Mouse (Mus musculus) liver, embryonic 12.5 days (tissue): ENCODE measurements around the gene Sypl. TPM values are rescaled to one million over a fixed set of nuclear protein-coding genes. Genes with fewer than 3 reads are reported as not detected.

Source experiments
- ATAC-seq: fragments of 200-750 bp; cut with Nextera tagmentation; 2 replicates; pipeline ENCODE4 v1.8.0; 2017; ENCODE audit warnings: moderate number of reproducible peaks, mild to moderate bottlenecking, moderate library complexity
- H3K27ac ChIP-seq: fragments of 300-500 bp; sonication (generic); 2 replicates; pipeline ENCODE4 v1.5.1; 2016; ENCODE audit warnings: mild to moderate bottlenecking
- H3K27me3 ChIP-seq: fragments of 300-500 bp; sonication (generic); replicated peaks from 2 replicates; pipeline ENCODE4 v1.6.1; 2016; ENCODE audit warnings: mild to moderate bottlenecking, moderate library complexity
- H3K36me3 ChIP-seq: fragments of 300-500 bp; sonication (generic); 2 replicates; pipeline ENCODE4 v1.6.1; 2016; ENCODE audit warnings: mild to moderate bottlenecking, moderate library complexity
- H3K4me1 ChIP-seq: fragments of 300-500 bp; sonication (generic); 2 replicates; pipeline ENCODE4 v1.6.1; 2016
- H3K4me2 ChIP-seq: fragments of 300-500 bp; sonication (generic); 2 replicates; pipeline ENCODE4 v1.6.1; 2016; ENCODE audit warnings: mild to moderate bottlenecking, moderate library complexity
- H3K4me3 ChIP-seq: fragments of 300-500 bp; sonication (generic); 2 replicates; pipeline ENCODE4 v1.5.1; 2016; ENCODE audit warnings: mild to moderate bottlenecking, moderate library complexity
- H3K9ac ChIP-seq: fragments of 300-500 bp; sonication (generic); 2 replicates; pipeline ENCODE4 v1.6.1; 2016; ENCODE audit warnings: mild to moderate bottlenecking, moderate library complexity
- H3K9me3 ChIP-seq: fragments of 300-500 bp; sonication (generic); replicated peaks from 2 replicates; pipeline ENCODE4 v1.6.1; 2016; ENCODE audit warnings: mild to moderate bottlenecking, moderate library complexity
- WGBS: fragments of 180-500 bp; shearing (Covaris S2); methylation state at CpG from one replicate; pipeline ENCODE4 v1.1.7; 2016; ENCODE audit not compliant: insufficient replicate concordance; 5-methylcytosine and 5-hydroxymethylcytosine counted together
- polyA plus RNA-seq: library from polyadenylated mRNA; unstranded; fragments of >200 nt; fragmentation: Nextera tagmentation; extraction: Ambion mirVana; gene quantifications from 2 replicates; pipeline ENCODE4 v1.2.1, GENCODE M21; 2016

Sypl gene
- polyA plus RNA-seq, 1 experiment from 2014 or later: 51.2 TPM

- Histone ChIP-seq H3K9me3 (no peaks in the 10 kb centered on the region), H3K4me2 (no peak overlapping the region), H3K36me3 (no peaks in the 10 kb centered on the region), H3K27ac (no peak overlapping the region), H3K27me3 (no peaks in the 10 kb centered on the region), H3K4me1 (peaks cover 10% of the 10 kb centered on the region; the same call in 1 of the 2 replicates), H3K9ac (no peak overlapping the region), H3K4me3 (no peak overlapping the region)
- no peak for ATAC-seq
- WGBS: 77% methylated on average over 6 of the region's 6 CpGs
These were observed 55.7 kb downstream of the Sypl start for GRCm38 (mm10) chr12:33009206-33009966.

GRCm38 (mm10) chr12:33010026-33010425, 56.3 kb downstream of the Sypl start:
- Histone ChIP-seq H3K27me3 (peaks cover 6% of the 10 kb centered on the region; the same call in 1 of the 2 replicates), H3K4me1 (peaks cover 10% of the 10 kb centered on the region; the same call in 1 of the 2 replicates), H3K9me3 (no peaks in the 10 kb centered on the region), H3K27ac (no peak overlapping the region), H3K4me3 (no peak overlapping the region), H3K9ac (no peak overlapping the region), H3K36me3 (no peaks in the 10 kb centered on the region), H3K4me2 (no peak overlapping the region)
- no peak for ATAC-seq
- 13% methylated on average over 3 of the region's 3 CpGs for WGBS

DNA sequence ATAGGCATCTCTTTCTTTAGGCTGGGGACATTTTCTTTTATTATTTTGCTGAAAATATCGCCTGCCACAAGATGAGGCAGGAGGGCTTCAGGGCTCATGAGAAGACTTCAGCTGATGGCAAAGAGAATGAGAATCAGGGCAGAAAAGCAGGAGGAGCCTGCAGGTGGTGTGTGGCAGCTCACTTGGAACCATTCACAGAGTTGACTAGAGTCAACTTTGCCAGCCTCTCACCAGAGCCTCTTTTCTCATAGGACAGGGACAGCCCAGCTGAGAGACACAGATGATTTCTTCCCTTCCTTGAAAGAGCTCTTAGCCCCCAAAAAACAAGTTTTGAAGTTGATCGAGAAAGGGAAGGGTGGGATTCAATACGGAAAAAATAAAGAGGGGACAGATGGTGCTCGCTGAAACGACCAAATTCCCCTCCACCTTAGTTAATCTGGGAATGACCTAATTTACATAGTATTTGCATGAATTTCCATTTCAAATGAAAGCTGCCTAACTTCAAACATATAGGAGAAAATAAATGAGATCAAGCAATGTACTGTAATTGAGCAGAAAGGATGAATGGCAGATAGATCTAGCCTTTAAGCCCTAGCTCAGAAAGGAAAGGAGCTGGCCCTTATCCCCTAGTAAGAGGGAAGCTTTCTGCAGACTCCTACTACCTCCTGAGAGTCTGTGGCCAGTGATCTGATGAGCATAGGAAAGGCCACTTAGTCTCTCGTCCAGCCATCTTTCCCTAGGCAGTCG, 60.5 kb downstream of the Sypl start:
- Histone ChIP-seq H3K9ac (no peak overlapping the region), H3K4me1 (no peaks in the 10 kb centered on the region), H3K4me2 (no peak overlapping the region), H3K9me3 (no peaks in the 10 kb centered on the region), H3K4me3 (no peak overlapping the region), H3K27ac (no peak overlapping the region), H3K36me3 (no peaks in the 10 kb centered on the region), H3K27me3 (peaks cover 21% of the 10 kb centered on the region)
- 45% methylated on average over 7 of the region's 7 CpGs for WGBS
- no peak for ATAC-seq

DNA sequence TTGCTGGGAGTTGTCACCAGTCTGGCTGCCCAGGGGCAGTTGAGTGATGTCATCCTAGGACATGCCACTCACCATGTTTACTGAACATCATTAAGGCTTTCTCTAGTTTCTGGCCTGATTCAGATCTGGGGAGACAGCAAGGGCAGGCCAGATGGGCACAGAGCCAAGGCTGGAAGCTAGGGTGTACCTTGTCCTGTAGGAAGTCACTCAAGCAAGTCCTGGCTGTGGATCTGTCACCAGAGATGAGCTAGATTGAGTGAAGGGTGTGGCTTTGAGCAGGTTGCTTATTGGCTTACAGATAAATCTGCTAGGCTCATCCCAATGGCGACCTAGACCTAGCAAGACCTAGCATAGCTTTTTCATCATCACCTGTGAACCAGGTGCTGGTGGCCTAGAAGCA, 61.4 kb downstream of the Sypl start:
- Histone ChIP-seq H3K27me3 (peaks cover 30% of the 10 kb centered on the region), H3K9me3 (no peaks in the 10 kb centered on the region), H3K36me3 (no peaks in the 10 kb centered on the region), H3K27ac (no peak overlapping the region), H3K9ac (no peak overlapping the region), H3K4me3 (no peak overlapping the region), H3K4me1 (no peaks in the 10 kb centered on the region), H3K4me2 (no peak overlapping the region)
- WGBS: 57% methylated on average over 1 of the region's 1 CpGs
- no peak for ATAC-seq

GRCm38 (mm10) chr12:33016824-33017705, 63.4 kb downstream of the Sypl start:
- ATAC-seq: no peak
- Histone ChIP-seq H3K27me3 (peaks cover 30% of the 10 kb centered on the region), H3K4me1 (no peaks in the 10 kb centered on the region), H3K27ac (no peak overlapping the region), H3K36me3 (no peaks in the 10 kb centered on the region), H3K4me2 (no peak overlapping the region), H3K4me3 (no peak overlapping the region), H3K9me3 (no peaks in the 10 kb centered on the region), H3K9ac (no peak overlapping the region)
- 45% methylated on average over 7 of the region's 7 CpGs for WGBS

GRCm38 (mm10) chr12:33018601-33019000, 64.9 kb downstream of the Sypl start:
- 62% methylated on average over 4 of the region's 4 CpGs for WGBS
- Histone ChIP-seq H3K4me1 (no peaks in the 10 kb centered on the region), H3K27ac (no peak overlapping the region), H3K27me3 (peaks cover 30% of the 10 kb centered on the region), H3K36me3 (no peaks in the 10 kb centered on the region), H3K4me3 (no peak overlapping the region), H3K9ac (no peak overlapping the region), H3K9me3 (no peaks in the 10 kb centered on the region), H3K4me2 (no peak overlapping the region)
- ATAC-seq: no peak

DNA sequence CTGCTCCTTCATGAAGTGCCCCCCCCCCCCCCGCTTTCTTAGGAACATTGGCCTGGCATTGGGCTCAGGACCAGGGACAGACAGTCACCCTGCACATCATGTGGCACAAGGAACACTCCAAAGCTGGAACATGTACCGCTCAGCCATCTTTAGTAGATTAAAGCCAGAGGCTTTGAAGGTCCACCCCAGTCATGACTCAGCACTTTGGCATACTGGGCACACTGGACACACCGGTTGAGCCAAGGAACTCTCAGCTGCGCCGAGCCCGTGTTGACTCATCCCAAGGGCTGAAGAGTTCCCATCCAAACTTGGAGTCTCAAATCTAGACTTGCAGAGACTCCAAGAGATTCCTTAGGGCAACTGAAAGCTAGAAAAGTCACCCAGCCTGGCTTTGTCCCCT, 66.3 kb downstream of the Sypl start:
- Histone ChIP-seq H3K4me3 (no peak overlapping the region), H3K27me3 (peaks cover 24% of the 10 kb centered on the region), H3K4me1 (no peaks in the 10 kb centered on the region), H3K9ac (no peak overlapping the region), H3K4me2 (no peak overlapping the region), H3K9me3 (no peaks in the 10 kb centered on the region), H3K36me3 (no peaks in the 10 kb centered on the region), H3K27ac (no peak overlapping the region)
- 70% methylated on average over 6 of the region's 6 CpGs for WGBS
- ATAC-seq: no peak

DNA sequence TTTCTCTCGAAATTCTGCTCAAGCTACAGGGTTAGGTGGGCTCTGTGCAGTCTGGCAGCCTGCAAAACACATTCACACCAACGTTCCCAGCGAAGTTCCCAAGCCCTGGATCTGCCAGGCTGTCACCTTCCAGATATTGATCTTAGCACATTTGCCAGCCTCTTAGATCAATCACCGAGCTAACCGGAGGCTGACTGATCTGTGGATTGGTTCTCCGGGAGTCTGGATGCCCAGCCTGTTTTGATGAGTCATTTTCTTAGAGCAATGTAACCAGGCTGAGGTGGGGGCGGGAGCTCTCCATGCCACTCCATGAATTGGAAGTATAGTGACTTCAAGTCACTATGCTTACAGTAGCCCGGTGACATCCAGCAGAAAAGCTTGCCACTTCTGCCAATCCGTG, 67.4 kb downstream of the Sypl start:
- H3K36me3 ChIP-seq: no peaks in the 10 kb centered on the region
- H3K27me3 ChIP-seq: peaks cover 17% of the 10 kb centered on the region
- ATAC-seq: no peak
- no peak overlapping the region for H3K27ac ChIP-seq
- H3K9ac ChIP-seq: no peak overlapping the region
- WGBS: 57% methylated on average over 9 of the region's 9 CpGs
- H3K4me1 ChIP-seq: no peaks in the 10 kb centered on the region
- H3K4me3 ChIP-seq: no peak overlapping the region
- H3K4me2 ChIP-seq: no peak overlapping the region
- no peaks in the 10 kb centered on the region for H3K9me3 ChIP-seq

DNA sequence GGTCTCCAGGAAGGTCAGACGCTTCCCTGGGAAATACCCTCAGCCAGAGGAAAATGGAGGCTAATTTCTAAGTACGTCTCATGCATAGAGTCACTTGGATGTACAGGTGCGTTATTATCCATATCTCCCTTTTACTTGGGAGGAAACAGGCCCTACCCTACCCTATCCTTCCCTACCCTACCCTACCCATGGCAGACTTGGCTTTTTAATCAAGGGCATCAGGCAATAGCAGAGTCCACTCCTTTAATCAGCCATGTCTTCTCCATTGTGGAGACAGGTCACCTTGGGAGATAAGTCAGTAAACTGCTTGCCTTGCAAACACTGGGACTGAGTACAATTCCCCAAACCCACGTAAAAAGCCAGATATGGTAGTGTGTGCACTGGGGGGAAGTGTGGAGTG, 68.1 kb downstream of the Sypl start:
- Histone ChIP-seq H3K27me3 (peaks cover 11% of the 10 kb centered on the region; the same call in 1 of the 2 replicates), H3K4me3 (no peak overlapping the region), H3K27ac (no peak overlapping the region), H3K4me2 (no peak overlapping the region), H3K36me3 (no peaks in the 10 kb centered on the region), H3K9ac (no peak overlapping the region), H3K4me1 (no peaks in the 10 kb centered on the region), H3K9me3 (no peaks in the 10 kb centered on the region)
- WGBS: 66% methylated on average over 4 of the region's 4 CpGs
- no peak for ATAC-seq

- Histone ChIP-seq H3K9ac (no peak overlapping the region), H3K4me1 (no peaks in the 10 kb centered on the region), H3K27ac (no peak overlapping the region), H3K27me3 (peaks cover 22% of the 10 kb centered on the region), H3K9me3 (no peaks in the 10 kb centered on the region), H3K4me2 (no peak overlapping the region), H3K36me3 (no peaks in the 10 kb centered on the region), H3K4me3 (no peak overlapping the region)
- ATAC-seq: no peak
- 45% methylated on average over 6 of the region's 6 CpGs for WGBS
These were observed 70.8 kb downstream of the Sypl start for GRCm38 (mm10) chr12:33024524-33024923.

DNA sequence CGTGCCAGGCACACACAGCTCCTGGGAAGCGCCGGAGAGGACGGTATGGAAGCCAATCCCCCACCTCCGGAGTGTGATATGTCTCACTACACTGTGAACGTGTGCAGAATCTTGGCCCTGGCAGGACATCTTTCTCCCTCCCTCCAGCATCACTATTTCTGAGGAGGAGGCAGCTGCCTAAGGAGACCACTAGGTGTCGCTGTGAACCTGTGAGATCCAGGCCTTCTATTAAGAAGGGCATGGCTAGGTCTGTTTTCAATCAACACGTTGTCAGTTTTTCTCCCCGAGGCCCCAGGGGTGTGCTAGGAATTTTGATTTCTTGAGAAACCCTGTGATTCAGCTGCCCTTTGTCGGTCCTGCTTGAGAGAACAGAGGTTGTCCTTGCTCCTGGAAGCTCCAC, 73.4 kb downstream of the Sypl start:
- Histone ChIP-seq H3K9me3 (no peaks in the 10 kb centered on the region), H3K27me3 (peaks cover 16% of the 10 kb centered on the region)
- ATAC-seq: no peak

More for the DNA sequence above, 73.4 kb downstream of the Sypl start:
- H3K9ac ChIP-seq: no peak overlapping the region
- no peak overlapping the region for H3K4me2 ChIP-seq
- H3K4me3 ChIP-seq: no peak overlapping the region
- WGBS: 2% methylated on average over 10 of the region's 10 CpGs
- no peaks in the 10 kb centered on the region for H3K36me3 ChIP-seq
- no peaks in the 10 kb centered on the region for H3K4me1 ChIP-seq
- H3K27ac ChIP-seq: no peak overlapping the region
